Mouse (Mus musculus): Measurements from ENCODE around the gene Eif2b1. TPM values are rescaled to one million over a fixed set of nuclear protein-coding genes. Genes with fewer than 3 reads are reported as not detected.

Gene Eif2b1
- polyA plus RNA-seq, 1 experiment from 2014 or later = 67.9 TPM

- peak overlapping the region; percentile 88; the same call in 1 of the 2 replicates for H3K27ac ChIP-seq
- H3K4me3 ChIP-seq = peak overlapping the region; percentile 98
- no peak for ATAC-seq (ENCODE audit: low FRiP score, low read depth)
- H3K9me3 ChIP-seq = no peaks in the 10 kb centered on the region
- peak overlapping the region; percentile 97 for H3K9ac ChIP-seq
- H3K27me3 ChIP-seq = 0 out of 2 replicates have a peak, but pooled peaks cover 4% of the 10 kb centered on the region
- peaks cover 17% of the 10 kb centered on the region for H3K4me1 ChIP-seq
- WGBS = 12% methylated on average over 8 of the region's 8 CpGs
- H3K4me2 ChIP-seq (replicated peaks) = peak overlapping the region; percentile 69
- H3K36me3 ChIP-seq = peaks cover 42% of the 10 kb centered on the region
Observed at GRCm38 (mm10) chr5:124541602-124541973, 37.3 kb downstream of the Eif2b1 start.

GRCm38 (mm10) chr5:124540905-124541601 lies 37.9 kb downstream of the Eif2b1 start:
- Histone ChIP-seq H3K9ac (peak overlapping the region; percentile 97), H3K27ac (peak overlapping the region; percentile 88)
- under 1% methylated on average over 79 of the region's 89 CpGs for WGBS

GRCm38 (mm10) chr5:124540383-124540786 lies 38.5 kb downstream of the Eif2b1 start, which contains the start of gene Tmed2:
Gene Tmed2, plus strand, starts transcription at chr5:124540695.
- 0 out of 2 replicates have a peak, but pooled peaks cover 4% of the 10 kb centered on the region for H3K27me3 ChIP-seq
- H3K36me3 ChIP-seq = peaks cover 30% of the 10 kb centered on the region
- peaks cover 18% of the 10 kb centered on the region for H3K4me1 ChIP-seq
- H3K4me2 ChIP-seq (replicated peaks) = peak within 1 kb of the TSS; percentile 69
- ATAC-seq (ENCODE audit: low FRiP score, low read depth) = peak; percentile 95
- no peaks in the 10 kb centered on the region for H3K9me3 ChIP-seq
- peak within 1 kb of the TSS; percentile 97 for H3K9ac ChIP-seq
- peak within 1 kb of the TSS; percentile 98 for H3K4me3 ChIP-seq
- WGBS = under 1% methylated on average over 35 of the region's 35 CpGs
- peak within 1 kb of the TSS; percentile 88 for H3K27ac ChIP-seq

More at GRCm38 (mm10) chr5:124540905-124541601, 37.9 kb downstream of the Eif2b1 start:
- H3K9me3 ChIP-seq = no peaks in the 10 kb centered on the region
- peak; percentile 74 for ATAC-seq (ENCODE audit: low FRiP score, low read depth)
- H3K4me1 ChIP-seq = peaks cover 18% of the 10 kb centered on the region
- H3K4me3 ChIP-seq = peak overlapping the region; percentile 98
- peak overlapping the region; percentile 69 for H3K4me2 ChIP-seq (replicated peaks)
- H3K27me3 ChIP-seq = 0 out of 2 replicates have a peak, but pooled peaks cover 4% of the 10 kb centered on the region
- peaks cover 37% of the 10 kb centered on the region for H3K36me3 ChIP-seq

- Histone ChIP-seq H3K4me2 (replicated peaks) (peak overlapping the region; percentile 51), H3K36me3 (peaks cover 26% of the 10 kb centered on the region), H3K4me1 (peaks cover 18% of the 10 kb centered on the region), H3K27me3 (0 out of 2 replicates have a peak, but pooled peaks cover 4% of the 10 kb centered on the region), H3K9ac (peak overlapping the region; percentile 40; the same call in 1 of the 2 replicates), H3K9me3 (no peaks in the 10 kb centered on the region), H3K4me3 (peak overlapping the region; percentile 98), H3K27ac (peak overlapping the region; percentile 23; the same call in 1 of the 2 replicates)
- WGBS = 73% methylated on average over 4 of the region's 4 CpGs
- ATAC-seq (ENCODE audit: low FRiP score, low read depth) = no peak
Observed at GRCm38 (mm10) chr5:124539905-124540304, 39.0 kb downstream of the Eif2b1 start.

- WGBS = 80% methylated on average over 16 of the region's 16 CpGs
- H3K9me3 ChIP-seq = no peaks in the 10 kb centered on the region
- no peak overlapping the region for H3K9ac ChIP-seq
- H3K27me3 ChIP-seq = 0 out of 2 replicates have a peak, but pooled peaks cover 4% of the 10 kb centered on the region
- H3K27ac ChIP-seq = no peak overlapping the region
- no peak for ATAC-seq (ENCODE audit: low FRiP score, low read depth)
- H3K4me1 ChIP-seq = peaks cover 18% of the 10 kb centered on the region
- peaks cover 18% of the 10 kb centered on the region for H3K36me3 ChIP-seq
- no peak overlapping the region for H3K4me3 ChIP-seq
- H3K4me2 ChIP-seq (replicated peaks) = no peak overlapping the region
Observed at GRCm38 (mm10) chr5:124538813-124539792, 39.8 kb downstream of the Eif2b1 start.

- peak overlapping the region; percentile 53 for H3K4me2 ChIP-seq (replicated peaks)
- 0 out of 2 replicates have a peak, but pooled peaks cover 4% of the 10 kb centered on the region for H3K27me3 ChIP-seq
- no peaks in the 10 kb centered on the region for H3K36me3 ChIP-seq
- WGBS = 10% methylated on average over 17 of the region's 17 CpGs
- H3K4me1 ChIP-seq = peaks cover 18% of the 10 kb centered on the region
- no peaks in the 10 kb centered on the region for H3K9me3 ChIP-seq
- no peak for ATAC-seq (ENCODE audit: low FRiP score, low read depth)
- no peak overlapping the region for H3K27ac ChIP-seq
- H3K4me3 ChIP-seq = peak overlapping the region; percentile 22
- H3K9ac ChIP-seq = peak overlapping the region; percentile 50; the same call in 1 of the 2 replicates
Observed at GRCm38 (mm10) chr5:124536776-124537175, 42.2 kb downstream of the Eif2b1 start.

- no peak overlapping the region for H3K27ac ChIP-seq
- 0 out of 2 replicates have a peak, but pooled peaks cover 4% of the 10 kb centered on the region for H3K27me3 ChIP-seq
- H3K4me3 ChIP-seq = no peak overlapping the region
- no peaks in the 10 kb centered on the region for H3K36me3 ChIP-seq
- no peaks in the 10 kb centered on the region for H3K9me3 ChIP-seq
- no peak overlapping the region for H3K4me2 ChIP-seq (replicated peaks)
- ATAC-seq (ENCODE audit: low FRiP score, low read depth) = no peak
- H3K9ac ChIP-seq = no peak overlapping the region
- 66% methylated on average over 5 of the region's 5 CpGs for WGBS
- peaks cover 24% of the 10 kb centered on the region for H3K4me1 ChIP-seq
Observed at GRCm38 (mm10) chr5:124535016-124535415, 43.9 kb downstream of the Eif2b1 start.

- H3K4me3 ChIP-seq = no peak overlapping the region
- 0 out of 2 replicates have a peak, but pooled peaks cover 4% of the 10 kb centered on the region for H3K27me3 ChIP-seq
- H3K9ac ChIP-seq = 0 out of 2 replicates have a peak overlapping the region, but pooled peaks have one; percentile 43
- no peak overlapping the region; the same call in 1 of the 2 replicates for H3K4me2 ChIP-seq (replicated peaks)
- WGBS = 43% methylated on average over 7 of the region's 7 CpGs
- ATAC-seq (ENCODE audit: low FRiP score, low read depth) = no peak
- no peaks in the 10 kb centered on the region for H3K36me3 ChIP-seq
- H3K9me3 ChIP-seq = no peaks in the 10 kb centered on the region
- peaks cover 49% of the 10 kb centered on the region for H3K4me1 ChIP-seq
- H3K27ac ChIP-seq = no peak overlapping the region
Observed at GRCm38 (mm10) chr5:124532451-124532850, 46.5 kb downstream of the Eif2b1 start.

- Histone ChIP-seq H3K9me3 (no peaks in the 10 kb centered on the region), H3K4me3 (peak overlapping the region; percentile 80), H3K27me3 (no peaks in the 10 kb centered on the region), H3K27ac (peak overlapping the region; percentile 84), H3K9ac (peak overlapping the region; percentile 81), H3K4me2 (replicated peaks) (peak overlapping the region; percentile 94), H3K4me1 (peaks cover 44% of the 10 kb centered on the region), H3K36me3 (peaks cover 5% of the 10 kb centered on the region; the same call in 1 of the 2 replicates)
- ATAC-seq (ENCODE audit: low FRiP score, low read depth) = peak; percentile 26
- 12% methylated on average over 14 of the region's 14 CpGs for WGBS
Observed at GRCm38 (mm10) chr5:124531583-124531930, 47.4 kb downstream of the Eif2b1 start.

GRCm38 (mm10) chr5:124530655-124531582 lies 48.0 kb downstream of the Eif2b1 start, which contains the start of gene Rilpl1:
Gene Rilpl1, minus strand, starts transcription at chr5:124531391.
- peaks cover 11% of the 10 kb centered on the region; the same call in 1 of the 2 replicates for H3K36me3 ChIP-seq
- H3K4me1 ChIP-seq = peaks cover 44% of the 10 kb centered on the region
- peak within 1 kb of the TSS; percentile 84 for H3K27ac ChIP-seq
- H3K27me3 ChIP-seq = no peaks in the 10 kb centered on the region
- H3K9me3 ChIP-seq = no peaks in the 10 kb centered on the region
- H3K9ac ChIP-seq = peak within 1 kb of the TSS; percentile 81
- peak within 1 kb of the TSS; percentile 80 for H3K4me3 ChIP-seq
- WGBS = under 1% methylated on average over 76 of the region's 96 CpGs
- peak within 1 kb of the TSS; percentile 94 for H3K4me2 ChIP-seq (replicated peaks)
- peak; percentile 95 for ATAC-seq (ENCODE audit: low FRiP score, low read depth)

Data from limb, embryonic 13.5 days (tissue).